Comparison of ENCODE assay signal across 9 mouse cellular contexts in genomic region chrX:85676808-85677207, GRCm38 (mm10).
A peak's percentile ranks its signal among the peaks of the same experiment; 100 is the strongest.
DNase-seq lines count a peak whose midpoint lies in the region; ATAC-seq and TF ChIP-seq lines count a peak whose summit lies in the region.
"Had no signal": no experiment of that assay in that cellular context is flagged by ENCODE, and none has a peak within 500 bp of the region (broad histone marks: within the 10 kb centered on the region; RNA-seq: fewer than 3 reads in every experiment).

No protein-coding gene starts in this region.

- no peak overlapping the region for H3K4me2 ChIP-seq in kidney, postnatal 0 days (ENCODE audit: low read length)
- H3K4me2 ChIP-seq in lung, postnatal 0 days (replicated peaks; ENCODE audit: low read depth, low read length), result no peak overlapping the region
- H3K4me2 ChIP-seq: stomach, embryonic 15.5 days had no signal

- DNase-seq in gastrocnemius, adult 2 months, result peak; percentile 20
- no peak for DNase-seq in gastrocnemius, postnatal 25 days
- DNase-seq in A20 (ENCODE audit: low read depth, low spot score), result peak; percentile 50
- DNase-seq in adrenal gland, postnatal 14 days, result peak; percentile 52
- peak; percentile 9 for DNase-seq in fibroblast of lung, adult 2 months (ENCODE audit: low read depth)
- DNase-seq in kidney, postnatal 0 days (ENCODE audit: low spot score), result peak; percentile 64
- peak; percentile 50 for DNase-seq in lung, postnatal 0 days (ENCODE audit: low spot score)
- peak; percentile 6 for DNase-seq in right cerebral cortex, postnatal 4 days

- H3K27ac ChIP-seq in gastrocnemius, adult 2 months, result no peak overlapping the region
- H3K27ac ChIP-seq in kidney, postnatal 0 days, result no peak overlapping the region
- H3K27ac ChIP-seq in lung, postnatal 0 days (ENCODE audit: low read length), result no peak overlapping the region
- H3K27ac ChIP-seq: stomach, embryonic 15.5 days had no signal

- intact Hi-C loops in gastrocnemius, adult 2 months (cut with DNase I), result loop anchor here (1.0 to 2.0 kb wide), 2 partner anchors 202 to 242 kb away; no protein-coding TSS in a partner anchor

- no peaks in the 10 kb centered on the region for H3K9me3 ChIP-seq in kidney, postnatal 0 days (replicated peaks; ENCODE audit: low read length)
- no peaks in the 10 kb centered on the region for H3K9me3 ChIP-seq in lung, postnatal 0 days (ENCODE audit: low read length)
- H3K9me3 ChIP-seq: stomach, embryonic 15.5 days had no signal

- ATAC-seq in kidney, postnatal 0 days (replicated peaks; ENCODE audit: low FRiP score, low read depth), result no peak; the same call in 1 of the 2 replicates
- no peak for ATAC-seq in lung, postnatal 0 days

- no peak overlapping the region for H3K9ac ChIP-seq in kidney, postnatal 0 days (ENCODE audit: low read depth, low read length)
- H3K9ac ChIP-seq in lung, postnatal 0 days (replicated peaks; ENCODE audit: low read depth), result no peak overlapping the region
- H3K9ac ChIP-seq: stomach, embryonic 15.5 days had no signal

- no peaks in the 10 kb centered on the region for H3K4me1 ChIP-seq in kidney, postnatal 0 days (replicated peaks; ENCODE audit: insufficient read depth, low read length)
- no peaks in the 10 kb centered on the region for H3K4me1 ChIP-seq in lung, postnatal 0 days (ENCODE audit: insufficient read depth, low read depth, low read length)
- H3K4me1 ChIP-seq: stomach, embryonic 15.5 days had no signal

- 20% methylated on average over 7 of the region's 7 CpGs for WGBS in kidney, postnatal 0 days
- 16% methylated on average over 7 of the region's 7 CpGs for WGBS in lung, postnatal 0 days

- TF ChIP-seq CTCF in gastrocnemius, adult 2 months (IDR thresholded peaks at IDR 0.05), result peak; percentile 75
- TF ChIP-seq CTCF in kidney, postnatal 0 days (IDR thresholded peaks at IDR 0.05; ENCODE audit: low read depth), result peak; percentile 80
- peak; percentile 82 for TF ChIP-seq CTCF in lung, postnatal 0 days (IDR thresholded peaks at IDR 0.05)

- H3K4me3 ChIP-seq in gastrocnemius, adult 2 months, result no peak overlapping the region
- no peak overlapping the region for H3K4me3 ChIP-seq in kidney, postnatal 0 days (replicated peaks; ENCODE audit: low read depth, low read length)
- no peak overlapping the region for H3K4me3 ChIP-seq in lung, postnatal 0 days (ENCODE audit: low read depth, low read length)
- H3K4me3 ChIP-seq: stomach, embryonic 15.5 days had no signal

- H3K36me3 ChIP-seq in kidney, postnatal 0 days (ENCODE audit: insufficient read depth, low read length), result no peaks in the 10 kb centered on the region
- no peaks in the 10 kb centered on the region for H3K36me3 ChIP-seq in lung, postnatal 0 days (ENCODE audit: insufficient read depth, low read length)
- H3K36me3 ChIP-seq: stomach, embryonic 15.5 days had no signal

- H3K27me3 ChIP-seq in kidney, postnatal 0 days (ENCODE audit: insufficient read depth, low read length), result no peaks in the 10 kb centered on the region
- H3K27me3 ChIP-seq in lung, postnatal 0 days (replicated peaks; ENCODE audit: insufficient read depth, low read length), result no peaks in the 10 kb centered on the region
- H3K27me3 ChIP-seq: stomach, embryonic 15.5 days had no signal

- TF ChIP-seq EP300 in lung, postnatal 0 days (IDR thresholded peaks at IDR 0.05), result no peak
